Mouse (Mus musculus) lung, embryonic 14.5 days (tissue): Measurements from ENCODE around the gene Spin4. TPM values are rescaled to one million over a fixed set of nuclear protein-coding genes. Genes with fewer than 3 reads are reported as not detected.
A peak's percentile ranks its signal among the peaks of the same experiment; 100 is the strongest.

ENCODE experiments used
- ATAC-seq: fragments of 200-750 bp; cut with Nextera tagmentation; 2 replicates; pipeline ENCODE4 v1.8.0; 2017; ENCODE audit warnings: mild to moderate bottlenecking, moderate TSS enrichment, moderate library complexity; ENCODE audit not compliant: insufficient read depth
- DNase-seq: peaks from one replicate; pipeline ENCODE4 v3.0.0-alpha.2; 2015
- H3K27ac ChIP-seq: fragments of 300-500 bp; sonication (generic); 2 replicates; pipeline ENCODE4 v1.5.1; 2014; ENCODE audit warnings: low read depth, mild to moderate bottlenecking, moderate library complexity
- H3K27me3 ChIP-seq: fragments of 300-500 bp; sonication (generic); 2 replicates; pipeline ENCODE4 v1.6.1; 2014; ENCODE audit warnings: low read length, control low read depth; ENCODE audit not compliant: insufficient read depth
- H3K36me3 ChIP-seq: fragments of 300-500 bp; sonication (generic); 2 replicates; pipeline ENCODE4 v1.6.1; 2014; ENCODE audit warnings: control low read depth; ENCODE audit not compliant: insufficient read depth
- H3K4me1 ChIP-seq: fragments of 300-500 bp; sonication (generic); 2 replicates; pipeline ENCODE4 v1.6.1; 2014; ENCODE audit warnings: antibody characterized with exemption, control low read depth; ENCODE audit not compliant: insufficient read depth
- H3K4me2 ChIP-seq: fragments of 300-500 bp; sonication (generic); 2 replicates; pipeline ENCODE4 v1.6.1; 2014; ENCODE audit warnings: mild to moderate bottlenecking
- H3K4me3 ChIP-seq: fragments of 300-500 bp; sonication (generic); 2 replicates; pipeline ENCODE4 v1.5.1; 2014; ENCODE audit warnings: low read depth, low read length
- H3K9ac ChIP-seq: fragments of 300-500 bp; sonication (generic); 2 replicates; pipeline ENCODE4 v1.6.1; 2014
- H3K9me3 ChIP-seq: fragments of 300-500 bp; sonication (generic); 2 replicates; pipeline ENCODE4 v1.6.1; 2016; ENCODE audit warnings: low read depth, low read length, control low read depth
- CTCF ChIP-seq: IDR thresholded peaks from 2 replicates; pipeline ENCODE4 v1.5.1; 2016; ENCODE audit warnings: antibody characterized with exemption, low read depth
- WGBS: fragments of 180-500 bp; shearing (Covaris S2); extraction: QIAGEN DNeasy Blood & Tissue Kit; methylation state at CpG from one replicate; pipeline ENCODE4 v1.1.7; 2014; 5-methylcytosine and 5-hydroxymethylcytosine counted together
- polyA plus RNA-seq: library from polyadenylated mRNA; unstranded; fragments of >200 nt; fragmentation: Nextera tagmentation; extraction: Ambion mirVana; gene quantifications from 2 replicates; pipeline ENCODE4 v1.2.1, GENCODE M21; 2014

Gene Spin4
- 8.7 and 10.6 TPM in 2 replicates for polyA plus RNA-seq

GRCm38 (mm10) chrX:95026361-95026892 is at the start of gene Spin4:
Spin4 (minus strand) TSS chrX:95026682.
- DNase-seq, result peak; percentile 89
- Histone ChIP-seq H3K27me3 (no peaks in the 10 kb centered on the region), H3K9ac (peak within 1 kb of the TSS; percentile 63), H3K36me3 (no peaks in the 10 kb centered on the region), H3K4me1 (no peaks in the 10 kb centered on the region), H3K4me2 (peak within 1 kb of the TSS; percentile 66), H3K9me3 (no peaks in the 10 kb centered on the region), H3K27ac (peak within 1 kb of the TSS; percentile 93), H3K4me3 (peak within 1 kb of the TSS; percentile 47)
- TF ChIP-seq CTCF, result no peak
- 8% methylated on average over 27 of the region's 30 CpGs for whole genome bisulfite sequencing
- ATAC-seq, result peak; percentile 99

DNA sequence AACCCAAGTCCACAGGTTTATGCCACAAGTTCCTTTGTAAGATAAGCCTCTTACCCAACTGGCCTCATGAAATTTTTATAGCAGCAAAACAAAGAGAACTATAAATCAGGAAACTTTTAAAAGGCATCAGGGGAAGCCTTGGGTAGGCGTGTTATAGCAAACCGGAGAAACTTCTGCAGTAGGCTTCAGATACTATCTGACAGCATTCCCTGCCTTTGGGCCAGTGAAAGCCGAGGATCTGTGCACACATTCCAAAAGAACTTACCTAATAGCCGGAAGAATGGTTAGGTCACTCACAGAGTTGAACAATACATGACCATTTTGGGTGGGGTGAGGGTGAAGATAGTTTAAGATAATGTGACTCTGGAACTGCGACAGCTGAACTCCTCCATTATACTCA is 1.4 kb upstream of the Spin4 start:
- Histone ChIP-seq H3K36me3 (no peaks in the 10 kb centered on the region), H3K9me3 (no peaks in the 10 kb centered on the region), H3K4me2 (no peak overlapping the region), H3K9ac (no peak overlapping the region), H3K4me1 (no peaks in the 10 kb centered on the region), H3K27me3 (no peaks in the 10 kb centered on the region), H3K27ac (no peak overlapping the region), H3K4me3 (no peak overlapping the region)
- no peak for TF ChIP-seq CTCF
- 67% methylated on average over 5 of the region's 5 CpGs for WGBS
- no peak for ATAC-seq
- DNase-seq, result no peak

- no peaks in the 10 kb centered on the region for H3K4me1 ChIP-seq
- H3K9ac ChIP-seq, result peak overlapping the region; percentile 63
- H3K9me3 ChIP-seq, result no peaks in the 10 kb centered on the region
- peak overlapping the region; percentile 66 for H3K4me2 ChIP-seq
- no peaks in the 10 kb centered on the region for H3K36me3 ChIP-seq
- 12% methylated on average over 23 of the region's 23 CpGs for WGBS
- peak overlapping the region; percentile 93 for H3K27ac ChIP-seq
- ATAC-seq (peak; percentile 47), DNase-seq (no peak)
- H3K4me3 ChIP-seq, result peak overlapping the region; percentile 47
- no peak for TF ChIP-seq CTCF
- H3K27me3 ChIP-seq, result no peaks in the 10 kb centered on the region
These were observed 612 bp downstream of the Spin4 start for GRCm38 (mm10) chrX:95025779-95026360.

- peak; percentile 62 for TF ChIP-seq CTCF
- Histone ChIP-seq H3K9me3 (no peaks in the 10 kb centered on the region), H3K27ac (no peak overlapping the region)
These were observed 14.4 kb downstream of the Spin4 start for GRCm38 (mm10) chrX:95012033-95012432.

GRCm38 (mm10) chrX:94998845-94999244 is 27.6 kb downstream of the Spin4 start:
- Histone ChIP-seq H3K4me1 (no peaks in the 10 kb centered on the region), H3K4me2 (no peak overlapping the region), H3K27me3 (peaks cover under 1% of the 10 kb centered on the region; the same call in 1 of the 2 replicates), H3K4me3 (no peak overlapping the region), H3K9ac (no peak overlapping the region), H3K27ac (no peak overlapping the region), H3K9me3 (no peaks in the 10 kb centered on the region), H3K36me3 (no peaks in the 10 kb centered on the region)
- DNase-seq (no peak), ATAC-seq (no peak)
- no peak for TF ChIP-seq CTCF
- WGBS, result 90% methylated on average over 11 of the region's 11 CpGs

More at GRCm38 (mm10) chrX:95012033-95012432, 14.4 kb downstream of the Spin4 start:
- WGBS, result 15% methylated on average over 4 of the region's 4 CpGs
- H3K4me2 ChIP-seq, result no peak overlapping the region
- peak; percentile 82 for DNase-seq
- no peaks in the 10 kb centered on the region for H3K36me3 ChIP-seq
- H3K4me3 ChIP-seq, result no peak overlapping the region
- no peaks in the 10 kb centered on the region for H3K4me1 ChIP-seq
- H3K9ac ChIP-seq, result no peak overlapping the region
- H3K27me3 ChIP-seq, result no peaks in the 10 kb centered on the region
- ATAC-seq, result no peak

GRCm38 (mm10) chrX:94994113-94994512 is 32.4 kb downstream of the Spin4 start:
- 33% methylated on average over 3 of the region's 3 CpGs for WGBS
- no peaks in the 10 kb centered on the region for H3K36me3 ChIP-seq
- DNase-seq (no peak), ATAC-seq (no peak)
- no peak overlapping the region for H3K9ac ChIP-seq
- H3K4me3 ChIP-seq, result no peak overlapping the region
- no peaks in the 10 kb centered on the region for H3K9me3 ChIP-seq
- H3K4me1 ChIP-seq, result no peaks in the 10 kb centered on the region
- no peak overlapping the region for H3K27ac ChIP-seq
- no peaks in the 10 kb centered on the region for H3K27me3 ChIP-seq
- TF ChIP-seq CTCF, result no peak
- no peak overlapping the region for H3K4me2 ChIP-seq

DNA sequence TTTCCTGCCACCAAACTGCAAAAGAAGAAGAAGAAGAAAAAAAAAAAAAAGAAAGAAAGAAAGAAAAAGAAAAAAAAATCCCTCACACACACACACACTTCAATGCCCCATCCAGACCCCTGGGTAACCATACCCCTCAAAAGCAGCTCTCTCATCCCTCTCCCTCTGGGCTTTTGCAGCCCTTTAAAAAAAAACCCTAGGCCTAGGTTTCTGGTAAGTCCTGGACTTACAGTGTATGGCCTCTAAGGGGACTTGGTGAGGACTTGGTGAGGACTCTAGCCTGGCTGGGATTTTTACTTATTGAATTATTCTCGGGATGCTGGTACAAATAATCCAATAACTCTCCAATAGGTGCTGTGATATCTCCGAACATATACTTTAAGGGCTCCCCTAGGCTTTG is 35.6 kb downstream of the Spin4 start:
- no peak overlapping the region for H3K27ac ChIP-seq
- no peaks in the 10 kb centered on the region for H3K4me1 ChIP-seq
- peak; percentile 6 for DNase-seq
- H3K27me3 ChIP-seq, result no peaks in the 10 kb centered on the region
- peak overlapping the region; percentile 48 for H3K9ac ChIP-seq
- no peak for TF ChIP-seq CTCF
- 63% methylated on average over 2 of the region's 2 CpGs for WGBS
- no peaks in the 10 kb centered on the region for H3K9me3 ChIP-seq
- H3K4me3 ChIP-seq, result no peak overlapping the region
- H3K36me3 ChIP-seq, result no peaks in the 10 kb centered on the region
- H3K4me2 ChIP-seq, result peak overlapping the region; percentile 59
- ATAC-seq, result peak; percentile 36; the same call in 1 of the 2 replicates
